Mouse (Mus musculus) spleen, adult 2 months (tissue): ENCODE data around the gene Myl12a.

Source experiments
- CTCF ChIP-seq: fragments of 200-500 bp; IDR thresholded peaks from 2 replicates; pipeline ENCODE4 v1.5.1; 2011; ENCODE audit warnings: mild to moderate bottlenecking, inconsistent platforms; ENCODE audit not compliant: insufficient read depth, insufficient read length, insufficient replicate concordance; ENCODE audit errors: extremely low read depth
- POLR2A ChIP-seq: fragments of 200-500 bp; IDR thresholded peaks from 2 replicates; pipeline ENCODE4 v1.6.1; 2011; ENCODE audit warnings: low read depth, low read length, inconsistent platforms

- no peak for TF ChIP-seq CTCF
- no peak for TF ChIP-seq POLR2A
Observed at GRCm38 (mm10) chr17:70986831-70987660, 15.6 kb downstream of the Myl12a start.
